Mouse (Mus musculus) T-helper 1 cell (primary cell): Measurements from ENCODE around the gene Cdk5r2.

Experiments
- in situ Hi-C: fragments of 300-600 bp; cut with MboI, MseI; formaldehyde crosslinking; loops from one replicate; pipeline ENCODE4 v1.15.1; 2025; ENCODE audit warnings: high pct_unique_total_duplicates

Gene Cdk5r2

GRCm38 (mm10) chr1:74891513-74891912 is 36.8 kb downstream of the Cdk5r2 start:
- in situ Hi-C loops: no loop called here

GRCm38 (mm10) chr1:74892351-74893133 is 37.8 kb downstream of the Cdk5r2 start:
- in situ Hi-C loops: no loop called here

GRCm38 (mm10) chr1:74893134-74893855 is 38.6 kb downstream of the Cdk5r2 start, which contains the start of gene Cryba2:
TSS of gene Cryba2 (minus strand) at chr1:74893143.
- in situ Hi-C loops: no loop called here

DNA sequence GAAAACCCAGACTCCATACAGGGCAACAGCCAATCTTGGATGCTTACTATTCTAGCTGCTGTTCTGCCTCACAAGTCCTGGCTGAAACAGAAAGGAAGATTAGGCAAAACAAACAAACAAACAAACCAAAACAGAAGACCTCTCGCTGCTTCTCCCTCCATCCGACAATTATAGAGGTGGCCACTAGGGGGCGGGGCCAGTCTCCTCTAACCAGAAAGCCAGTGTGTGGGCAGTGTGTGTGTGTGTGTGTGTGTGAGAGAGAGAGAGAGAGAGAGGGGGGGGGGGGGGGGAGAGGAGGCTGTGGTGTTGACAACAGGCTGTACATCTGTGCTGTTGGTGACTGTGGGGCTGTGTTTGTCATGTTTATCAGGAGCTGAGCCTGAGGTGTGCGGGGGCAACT is 40.2 kb downstream of the Cdk5r2 start:
- in situ Hi-C loops: loop anchor here (5.0 kb wide), 1 partner anchor 232 kb away; the partner anchor contains the start of gene Nhej1

- in situ Hi-C loops: loop anchor here (5.0 kb wide), 1 partner anchor 229 kb away; the partner anchor contains the start of gene Nhej1
These were observed 43.2 kb downstream of the Cdk5r2 start for GRCm38 (mm10) chr1:74897976-74898375.

DNA sequence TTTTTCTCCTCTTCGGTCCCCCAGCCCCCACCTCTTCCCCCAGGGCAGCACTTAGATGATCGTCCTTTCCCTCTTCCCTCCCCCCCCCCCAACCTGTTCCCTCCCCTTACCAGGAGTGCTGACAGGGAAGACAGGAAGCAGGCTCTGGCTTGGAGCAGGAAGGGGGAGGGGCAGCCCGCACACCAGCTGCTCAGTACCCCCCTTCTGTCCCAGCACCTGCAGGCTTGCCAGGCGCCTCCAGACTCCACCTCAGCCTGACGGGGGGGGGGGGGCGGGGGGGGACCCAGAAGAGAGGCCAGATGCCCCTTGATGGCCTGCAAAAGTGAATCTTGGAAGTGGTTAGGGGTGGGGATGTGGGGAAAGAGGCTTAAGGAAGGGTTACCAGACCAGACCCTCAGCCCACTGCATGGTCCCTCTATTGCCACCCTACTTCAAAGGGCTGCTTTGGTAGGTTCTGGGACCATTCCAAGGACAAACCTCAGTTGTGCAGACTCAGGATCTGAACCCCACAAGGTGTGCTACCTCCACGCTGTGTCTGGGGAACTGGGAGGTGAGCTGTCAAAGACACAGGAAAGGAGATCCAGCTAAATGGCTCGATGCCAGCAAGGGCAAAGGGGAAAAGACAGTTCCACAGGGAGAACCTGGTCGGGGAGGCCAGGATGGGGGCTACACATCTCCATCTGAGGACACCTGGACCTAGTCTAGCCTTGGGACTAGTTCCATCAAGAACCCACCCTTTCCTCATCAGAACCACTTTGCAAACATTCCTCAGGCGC is 44.1 kb downstream of the Cdk5r2 start:
- in situ Hi-C loops: loop anchor here (5.0 kb wide), 1 partner anchor 228 kb away; the partner anchor contains the start of gene Nhej1

GRCm38 (mm10) chr1:74900341-74901285 is 45.9 kb downstream of the Cdk5r2 start:
- in situ Hi-C loops: no loop called here

- in situ Hi-C loops: no loop called here
These were observed 47.0 kb downstream of the Cdk5r2 start for GRCm38 (mm10) chr1:74901686-74902085.

GRCm38 (mm10) chr1:74902191-74902590 is 47.5 kb downstream of the Cdk5r2 start:
- in situ Hi-C loops: no loop called here
